Mouse (Mus musculus) liver, embryonic 14.5 days (tissue): ENCODE results near the gene Egfr. TPM values are rescaled to one million over a fixed set of nuclear protein-coding genes. Genes with fewer than 3 reads are reported as not detected.
A peak's percentile ranks its signal among the peaks of the same experiment; 100 is the strongest.

Source experiments
- ATAC-seq: fragments of 200-750 bp; cut with Nextera tagmentation; 2 replicates; pipeline ENCODE4 v1.8.0; 2017; ENCODE audit warnings: moderate number of reproducible peaks, mild to moderate bottlenecking, moderate library complexity; ENCODE audit not compliant: insufficient read depth
- DNase-seq, 3 experiments: peaks; one replicate each; pipeline ENCODE4 v3.0.0-alpha.2; 2012 to 2013; ENCODE audit warnings: low read depth in 3 of 3, low spot score in 3 of 3
- H3K27ac ChIP-seq: fragments of 300-500 bp; sonication (generic); 2 replicates; pipeline ENCODE4 v1.5.1; 2014; ENCODE audit warnings: moderate library complexity, mild to moderate bottlenecking, control low read depth, inconsistent platforms
- H3K27me3 ChIP-seq: fragments of 300-500 bp; sonication (generic); 2 replicates; pipeline ENCODE4 v1.6.1; 2014; ENCODE audit warnings: mild to moderate bottlenecking, low read length, moderate library complexity; ENCODE audit not compliant: control insufficient read depth, insufficient read depth
- H3K36me3 ChIP-seq: fragments of 300-500 bp; sonication (generic); replicated peaks from 2 replicates; pipeline ENCODE4 v1.6.1; 2014; ENCODE audit warnings: low read depth; ENCODE audit not compliant: control insufficient read depth, insufficient read depth
- H3K4me1 ChIP-seq, 2 experiments: fragments of 200-500 bp in 1 of 2; fragments of 300-500 bp in 1 of 2; sonication (generic) in 1 of 2; replicated peaks; 2 replicates each; pipeline ENCODE4 v1.6.1; 2012 to 2014; ENCODE audit warnings: antibody characterized with exemption in 1 of 2, inconsistent platforms in 1 of 2, low read length in 1 of 2; ENCODE audit not compliant: control insufficient read depth in 2 of 2, insufficient read depth in 2 of 2
- H3K4me2 ChIP-seq: fragments of 300-500 bp; sonication (generic); 2 replicates; pipeline ENCODE4 v1.6.1; 2014; ENCODE audit warnings: low read depth, mild to moderate bottlenecking, control low read depth, moderate library complexity
- H3K4me3 ChIP-seq, 2 experiments: fragments of 200-500 bp in 1 of 2; fragments of 300-500 bp in 1 of 2; sonication (generic) in 1 of 2; 2 replicates each; pipeline ENCODE4 v1.5.1; 2012 to 2014; ENCODE audit warnings: low read depth in 2 of 2, low read length in 2 of 2, mild to moderate bottlenecking in 2 of 2, control low read depth in 1 of 2, inconsistent platforms in 1 of 2, moderate library complexity in 1 of 2; ENCODE audit not compliant: insufficient read depth in 1 of 2
- H3K9ac ChIP-seq: fragments of 300-500 bp; sonication (generic); replicated peaks from 2 replicates; pipeline ENCODE4 v1.6.1; 2014; ENCODE audit warnings: mild to moderate bottlenecking, control low read depth, moderate library complexity
- H3K9me3 ChIP-seq: fragments of 300-500 bp; sonication (generic); 2 replicates; pipeline ENCODE4 v1.6.1; 2016; ENCODE audit warnings: low read length, mixed read lengths; ENCODE audit not compliant: control insufficient read depth
- CTCF ChIP-seq: IDR thresholded peaks from 2 replicates; pipeline ENCODE4 v1.5.1; 2016; ENCODE audit warnings: antibody characterized with exemption, low read depth, control low read depth
- EP300 ChIP-seq: IDR thresholded peaks from 2 replicates; pipeline ENCODE4 v1.6.1; 2016; ENCODE audit warnings: antibody characterized with exemption, low read depth
- WGBS: fragments of 180-500 bp; shearing (Covaris S2); extraction: QIAGEN DNeasy Blood & Tissue Kit; methylation state at CpG from one replicate; pipeline ENCODE4 v1.1.7; 2014; ENCODE audit not compliant: insufficient replicate concordance; 5-methylcytosine and 5-hydroxymethylcytosine counted together
- polyA plus RNA-seq, 2 experiments: library from polyadenylated mRNA; depleted of rRNA in 1 of 2; stranded (reverse) in 1 of 2; unstranded in 1 of 2; fragments of >200 nt; fragmentation: Nextera tagmentation in 1 of 2; extraction: Ambion mirVana in 1 of 2; gene quantifications; 2 replicates each; pipeline versions ENCODE4 v1.2.1 to v1.2.3; 2012 to 2014

Gene Egfr
- polyA plus RNA-seq, 2 experiments, result 0.46 to 0.53 TPM

DNA sequence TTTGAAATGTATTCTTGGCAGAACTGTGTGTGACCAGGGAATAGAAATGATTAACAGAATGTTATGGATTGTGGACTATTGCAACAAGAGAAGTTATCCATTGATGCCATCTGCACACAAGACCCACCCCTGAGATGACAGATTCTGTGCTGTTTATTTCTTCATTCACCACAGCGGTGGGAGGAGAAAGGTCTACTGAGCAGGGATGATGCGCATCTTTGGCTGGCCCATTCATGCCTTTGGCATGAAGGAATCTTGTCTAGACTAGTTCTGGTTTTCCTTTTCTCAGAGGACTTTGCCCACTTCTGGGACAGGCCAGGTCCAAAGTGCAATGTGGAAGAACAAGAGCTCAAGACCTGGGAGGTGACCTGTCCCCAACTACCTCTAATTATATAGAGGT is 52.0 kb downstream of the Egfr start:
- Histone ChIP-seq H3K4me3 (no peak overlapping the region), H3K27me3 (no peaks in the 10 kb centered on the region), H3K4me2 (no peak overlapping the region), H3K4me1 (no peaks in the 10 kb centered on the region; a peak in 1 of 4 replicates), H3K36me3 (no peaks in the 10 kb centered on the region), H3K9me3 (no peaks in the 10 kb centered on the region), H3K27ac (no peak overlapping the region), H3K9ac (no peak overlapping the region)
- WGBS, result 82% methylated on average over 2 of the region's 2 CpGs
- no peak for ATAC-seq
- no peak for TF ChIP-seq CTCF
- no peak for TF ChIP-seq EP300
- DNase-seq, result no peak

DNA sequence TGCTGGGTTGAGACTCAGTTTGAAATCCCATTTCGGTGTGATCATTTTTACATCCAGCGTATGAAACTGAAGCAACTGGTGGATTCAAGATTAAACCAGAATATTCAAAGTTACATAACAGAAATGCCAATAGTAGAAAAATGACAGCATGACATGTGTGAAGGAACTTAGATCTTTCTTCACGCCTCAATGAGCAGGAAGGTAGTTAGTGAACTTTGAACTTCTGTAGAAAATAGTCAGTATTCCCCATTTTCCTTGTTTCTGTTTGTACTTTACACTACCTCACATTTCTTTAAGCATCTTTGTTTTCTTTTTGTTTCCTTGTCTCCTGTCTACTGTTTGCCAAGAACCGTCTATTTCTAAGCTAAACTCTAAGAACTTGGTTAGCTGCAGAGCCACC is 53.9 kb downstream of the Egfr start:
- no peak for TF ChIP-seq EP300
- no peak for TF ChIP-seq CTCF
- H3K36me3 ChIP-seq, result no peaks in the 10 kb centered on the region
- H3K9me3 ChIP-seq, result no peaks in the 10 kb centered on the region
- no peaks in the 10 kb centered on the region; a peak in 1 of 4 replicates for H3K4me1 ChIP-seq
- H3K9ac ChIP-seq, result no peak overlapping the region
- no peaks in the 10 kb centered on the region for H3K27me3 ChIP-seq
- no peak overlapping the region for H3K4me3 ChIP-seq
- ATAC-seq (no peak), DNase-seq (no peak)
- H3K4me2 ChIP-seq, result no peak overlapping the region
- H3K27ac ChIP-seq, result no peak overlapping the region
- WGBS, result 63% methylated on average over 4 of the region's 4 CpGs

DNA sequence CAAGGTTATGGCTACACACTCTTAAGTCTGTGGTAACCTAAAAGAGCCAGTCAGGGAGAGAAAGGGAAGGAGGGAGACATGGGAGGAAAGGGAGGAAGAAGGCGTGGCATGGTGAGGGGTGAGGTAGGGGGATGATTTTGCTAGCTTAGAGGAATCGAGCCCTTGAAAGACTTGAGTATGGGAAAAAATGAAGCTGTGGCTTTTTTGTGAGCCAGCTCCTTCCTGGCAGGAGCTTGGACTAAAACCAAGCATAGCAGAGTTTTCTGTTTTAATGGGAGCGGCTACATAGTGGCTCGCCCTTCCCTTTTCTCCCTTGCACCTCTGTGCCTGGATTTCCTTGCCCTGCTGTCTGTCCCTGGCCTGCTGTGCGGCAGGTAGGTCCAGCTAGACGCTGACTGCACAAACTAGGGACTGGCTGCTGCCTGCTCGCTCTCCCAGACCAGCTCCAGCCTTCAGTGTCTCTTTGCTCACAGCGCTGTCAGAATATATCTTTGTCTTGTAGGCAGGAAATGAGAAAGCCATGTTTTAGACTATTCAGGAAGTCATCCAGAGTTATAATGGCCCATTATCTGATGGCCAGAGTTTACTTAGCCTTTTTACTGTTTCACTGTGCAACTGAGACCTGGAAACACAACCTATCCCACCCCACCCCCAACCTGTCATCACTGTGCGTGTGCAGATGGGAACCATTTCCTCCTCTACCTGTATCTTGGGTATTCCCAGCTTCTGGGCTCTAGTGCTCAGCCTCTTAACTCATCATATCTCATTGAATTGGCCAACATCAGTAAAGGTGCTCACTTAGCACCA is 57.4 kb downstream of the Egfr start:
- no peak overlapping the region for H3K27ac ChIP-seq
- no peaks in the 10 kb centered on the region for H3K36me3 ChIP-seq
- H3K4me2 ChIP-seq, result no peak overlapping the region
- H3K4me1 ChIP-seq, result peaks cover 0 to 8% of the 10 kb centered on the region in 2 experiments; a peak in 3 of 4 replicates
- WGBS, result 33% methylated on average over 9 of the region's 9 CpGs
- H3K9ac ChIP-seq, result no peak overlapping the region
- TF ChIP-seq CTCF (no peak), EP300 (no peak)
- ATAC-seq (no peak), DNase-seq (no peak)
- no peaks in the 10 kb centered on the region for H3K27me3 ChIP-seq
- no peaks in the 10 kb centered on the region for H3K9me3 ChIP-seq
- no peak overlapping the region for H3K4me3 ChIP-seq

DNA sequence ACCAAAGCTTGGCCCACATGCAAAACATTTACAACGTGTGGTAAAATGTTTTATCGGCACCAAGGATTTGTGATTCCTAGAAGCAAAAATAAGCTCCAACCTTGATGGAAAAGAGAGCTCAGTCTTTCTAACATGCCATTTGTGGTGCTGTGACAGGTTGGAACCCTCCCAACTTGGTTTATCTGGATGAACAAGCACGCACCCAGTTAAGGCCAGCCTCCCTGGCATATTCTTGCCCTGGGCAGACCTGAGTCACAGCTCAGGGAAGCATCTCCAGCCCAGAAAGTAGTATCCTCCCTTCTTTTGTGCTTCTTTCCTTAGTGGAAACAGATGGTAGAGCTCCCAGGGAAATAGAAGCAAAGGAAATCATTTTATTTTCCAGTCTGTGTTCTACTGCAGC is 58.1 kb downstream of the Egfr start:
- Histone ChIP-seq H3K4me3 (no peak overlapping the region), H3K36me3 (no peaks in the 10 kb centered on the region), H3K27me3 (no peaks in the 10 kb centered on the region), H3K9me3 (no peaks in the 10 kb centered on the region), H3K4me1 (peaks cover 0 to 8% of the 10 kb centered on the region in 2 experiments; a peak in 2 of 4 replicates), H3K4me2 (no peak overlapping the region), H3K9ac (no peak overlapping the region), H3K27ac (no peak overlapping the region)
- no peak for TF ChIP-seq EP300
- 66% methylated on average over 3 of the region's 3 CpGs for WGBS
- DNase-seq (no peak), ATAC-seq (no peak)

DNA sequence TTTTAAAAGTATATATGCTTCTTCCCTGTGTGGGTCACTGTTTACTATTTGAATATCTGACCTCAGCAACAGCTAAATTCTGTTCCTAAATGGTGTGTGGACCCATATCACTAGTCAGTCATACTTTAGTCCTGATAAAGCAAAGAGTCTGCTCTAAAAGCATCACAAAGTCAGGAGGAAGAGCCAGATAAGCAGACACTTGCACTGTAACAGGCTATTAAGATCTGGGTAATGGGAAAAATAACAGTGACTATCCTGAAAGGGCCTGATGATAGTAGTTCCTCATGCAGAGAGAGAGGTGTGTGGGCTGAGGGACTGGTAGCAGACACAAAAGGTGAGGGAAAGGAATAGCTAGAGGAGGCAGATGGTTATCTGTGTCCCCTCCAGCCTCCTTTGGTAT is 61.3 kb downstream of the Egfr start:
- Histone ChIP-seq H3K4me1 (peaks cover 0 to 17% of the 10 kb centered on the region in 2 experiments; a peak in 2 of 4 replicates), H3K9me3 (no peaks in the 10 kb centered on the region), H3K4me2 (no peak overlapping the region), H3K36me3 (no peaks in the 10 kb centered on the region), H3K27ac (no peak overlapping the region), H3K9ac (no peak overlapping the region), H3K4me3 (no peak overlapping the region), H3K27me3 (no peaks in the 10 kb centered on the region)
- DNase-seq (no peak), ATAC-seq (peak; percentile 80; the same call in 1 of the 2 replicates)
- TF ChIP-seq CTCF (no peak), EP300 (peak; percentile 35; the same call in 1 of the 2 replicates)
